Mouse (Mus musculus): ENCODE measurements around the gene Setd1b.
"Not testable (repeated sequence)": the region's sequence is repeated elsewhere in the genome, so short reads cannot be mapped to it uniquely, and the experiment has no call there.

The Setd1b gene

GRCm38 (mm10) chr5:123203591-123203990, 61.6 kb downstream of the Setd1b start:
- not testable (repeated sequence) for DNase-seq
